Mouse (Mus musculus): ENCODE measurements around the gene Pdcd5.

GRCm38 (mm10) chr7:35663790-35664376 lies 16.6 kb upstream of the Pdcd5 start:
- TF ChIP-seq CTCF (IDR thresholded peaks at IDR 0.05; ENCODE audit: low read depth, low read length) (no peak), POLR2A (IDR thresholded peaks at IDR 0.05; ENCODE audit: borderline replicate concordance, low read depth, low read length) (no peak)

Measured in bone marrow macrophage, adult 2 months (primary cell).